Mouse (Mus musculus): Measurements from ENCODE around the gene Ceacam13. TPM values are rescaled to one million over a fixed set of nuclear protein-coding genes. Genes with fewer than 3 reads are reported as not detected.
"Not testable (repeated sequence)": the region's sequence is repeated elsewhere in the genome, so short reads cannot be mapped to it uniquely, and the experiment has no call there.

Ceacam13 gene
- not detected in 2 replicates for total RNA-seq (2021)
- long read RNA-seq, experiment 1, result 0 reads
- long read RNA-seq, experiment 2, result 0 reads

GRCm38 (mm10) chr7:18009589-18009988, at the start of gene Ceacam13:
TSS of gene Ceacam13 (plus strand) at chr7:18009889.
- no peak for DNase-seq

GRCm38 (mm10) chr7:17971824-17972223, 37.9 kb upstream of the Ceacam13 start, which contains the start of gene Ceacam11:
TSS of gene Ceacam11 (plus strand) at chr7:17972124.
- DNase-seq, result no peak

GRCm38 (mm10) chr7:18001131-18001530, 8.6 kb upstream of the Ceacam13 start:
- DNase-seq, result not testable (repeated sequence)

GRCm38 (mm10) chr7:18065629-18066028, 55.9 kb downstream of the Ceacam13 start, which contains the start of gene Ceacam12:
TSS of gene Ceacam12 (plus strand) at chr7:18065929.
- DNase-seq, result no peak

Small RNA genes within 50 kb of the gene (microRNA-seq; reads per million reads assigned to microRNA genes)
- gene Gm22414, result 0 reads per million in 2 experiments

Other genes starting within 250 kb of the Ceacam13 start
- not detected in 2 replicates for gene Ceacam14, start 197.3 kb upstream of the Ceacam13 start, total RNA-seq (2021)
- gene Gm5155, start 138.1 kb upstream of the Ceacam13 start, total RNA-seq (2021), result not detected in 2 replicates
- gene Ceacam11, start 37.8 kb upstream of the Ceacam13 start, total RNA-seq (2021), result not detected in 2 replicates
- not detected in 2 replicates for gene Ceacam12, start 56.0 kb downstream of the Ceacam13 start, total RNA-seq (2021)
- not detected in 2 replicates for gene Igfl3, start 166.6 kb downstream of the Ceacam13 start, total RNA-seq (2021)
- gene Mill1, start 235.5 kb downstream of the Ceacam13 start, total RNA-seq (2021), result not detected in 2 replicates

All from adrenal gland, postnatal 14 days (tissue).